Mouse (Mus musculus) spleen, adult 2 months (tissue): Measurements from ENCODE around the gene Asf1b. TPM values are rescaled to one million over a fixed set of nuclear protein-coding genes. Genes with fewer than 3 reads are reported as not detected.

Source experiments
- DNase-seq, 2 experiments: peaks; one replicate each; pipeline versions ENCODE4 v3.0.0 to v3.0.0-alpha.2; 2012 to 2021; ENCODE audit warnings: low spot score in 2 of 2, low read depth in 1 of 2
- H3K27ac ChIP-seq: fragments of 200-500 bp; 2 replicates; pipeline ENCODE4 v1.5.1; 2012; ENCODE audit warnings: low read length, inconsistent platforms; ENCODE audit not compliant: insufficient read depth
- H3K27me3 ChIP-seq: fragments of 200-500 bp; 2 replicates; pipeline ENCODE4 v1.6.1; 2012; ENCODE audit warnings: mild to moderate bottlenecking, moderate library complexity, low read length, inconsistent platforms; ENCODE audit not compliant: control insufficient read depth, insufficient read depth
- H3K36me3 ChIP-seq: fragments of 200-500 bp; 2 replicates; pipeline ENCODE4 v1.6.1; 2012; ENCODE audit warnings: mild to moderate bottlenecking, low read length, inconsistent platforms; ENCODE audit not compliant: control insufficient read depth, insufficient read depth
- H3K4me1 ChIP-seq: fragments of 200-500 bp; 2 replicates; pipeline ENCODE4 v1.6.1; 2011; ENCODE audit warnings: inconsistent platforms; ENCODE audit not compliant: control insufficient read depth, insufficient read depth, insufficient read length
- H3K4me3 ChIP-seq: fragments of 200-500 bp; 2 replicates; pipeline ENCODE4 v1.5.1; 2011; ENCODE audit warnings: mild to moderate bottlenecking, inconsistent platforms; ENCODE audit not compliant: insufficient read depth, insufficient read length; ENCODE audit errors: extremely low read depth
- CTCF ChIP-seq: fragments of 200-500 bp; IDR thresholded peaks from 2 replicates; pipeline ENCODE4 v1.5.1; 2011; ENCODE audit warnings: mild to moderate bottlenecking, inconsistent platforms; ENCODE audit not compliant: insufficient read depth, insufficient read length, insufficient replicate concordance; ENCODE audit errors: extremely low read depth
- POLR2A ChIP-seq: fragments of 200-500 bp; IDR thresholded peaks from 2 replicates; pipeline ENCODE4 v1.6.1; 2011; ENCODE audit warnings: low read depth, low read length, inconsistent platforms
- WGBS: fragments of 180-500 bp; shearing (Covaris S2); methylation state at CpG from one replicate; pipeline ENCODE4 v1.1.7; 2018; 5-methylcytosine and 5-hydroxymethylcytosine counted together
- polyA plus RNA-seq: library from polyadenylated mRNA; depleted of rRNA; stranded (reverse); fragments of >200 nt; gene quantifications from 2 replicates; pipeline ENCODE4 v1.2.3, GENCODE M21; 2012

Gene Asf1b
- polyA plus RNA-seq, 1 experiment, result 33.2 TPM

GRCm38 (mm10) chr8:83992488-83992887, 37.2 kb downstream of the Asf1b start:
- no peak for DNase-seq
- H3K4me1 ChIP-seq, result no peaks in the 10 kb centered on the region; the same call in 1 of the 2 replicates
- WGBS, result 79% methylated on average over 2 of the region's 2 CpGs
- H3K36me3 ChIP-seq, result peaks cover 6% of the 10 kb centered on the region
- no peaks in the 10 kb centered on the region for H3K27me3 ChIP-seq
- no peak for TF ChIP-seq POLR2A
- TF ChIP-seq CTCF, result no peak
- no peak overlapping the region for H3K27ac ChIP-seq
- H3K4me3 ChIP-seq, result no peak overlapping the region

GRCm38 (mm10) chr8:83994030-83994429, 38.7 kb downstream of the Asf1b start:
- Histone ChIP-seq H3K36me3 (peaks cover 6% of the 10 kb centered on the region), H3K27me3 (0 out of 2 replicates have a peak, but pooled peaks cover 1% of the 10 kb centered on the region), H3K4me1 (peaks cover 4% of the 10 kb centered on the region; the same call in 1 of the 2 replicates), H3K4me3 (no peak overlapping the region), H3K27ac (no peak overlapping the region)
- WGBS, result 44% methylated on average over 3 of the region's 3 CpGs
- no peak for TF ChIP-seq POLR2A
- no peak for TF ChIP-seq CTCF
- DNase-seq, result no peak

GRCm38 (mm10) chr8:83995973-83996372, 40.7 kb downstream of the Asf1b start:
- TF ChIP-seq POLR2A, result no peak
- TF ChIP-seq CTCF, result no peak
- WGBS, result 52% methylated on average over 12 of the region's 12 CpGs
- no peak for DNase-seq
- Histone ChIP-seq H3K4me1 (peaks cover 5% of the 10 kb centered on the region; the same call in 1 of the 2 replicates), H3K27ac (peak overlapping the region; percentile 91; the same call in 1 of the 2 replicates), H3K27me3 (0 out of 2 replicates have a peak, but pooled peaks cover 1% of the 10 kb centered on the region), H3K36me3 (peaks cover 8% of the 10 kb centered on the region), H3K4me3 (no peak overlapping the region)

GRCm38 (mm10) chr8:83996567-83997505, 41.5 kb downstream of the Asf1b start:
- DNase-seq, result peak; percentile 53 to 81
- H3K36me3 ChIP-seq, result peaks cover 2% of the 10 kb centered on the region; the same call in 1 of the 2 replicates

GRCm38 (mm10) chr8:83997511-83998141, 42.3 kb downstream of the Asf1b start, which contains the start of gene Samd1:
TSS of gene Samd1 (plus strand) at chr8:83997672.
- Histone ChIP-seq H3K4me1 (peaks cover 5% of the 10 kb centered on the region; the same call in 1 of the 2 replicates), H3K36me3 (peaks cover 2% of the 10 kb centered on the region; the same call in 1 of the 2 replicates), H3K27me3 (0 out of 2 replicates have a peak, but pooled peaks cover 1% of the 10 kb centered on the region), H3K27ac (peak within 1 kb of the TSS; percentile 91), H3K4me3 (peak within 1 kb of the TSS; percentile 73)
- peak in 1 of 2 experiments; percentile 59 for DNase-seq
- WGBS, result 19% methylated on average over 59 of the region's 112 CpGs
- TF ChIP-seq POLR2A, result no peak
- no peak for TF ChIP-seq CTCF

More at GRCm38 (mm10) chr8:83996567-83997505, 41.5 kb downstream of the Asf1b start:
- Histone ChIP-seq H3K27ac (peak overlapping the region; percentile 91), H3K27me3 (0 out of 2 replicates have a peak, but pooled peaks cover 1% of the 10 kb centered on the region), H3K4me1 (peaks cover 5% of the 10 kb centered on the region; the same call in 1 of the 2 replicates), H3K4me3 (peak overlapping the region; percentile 73)
- TF ChIP-seq CTCF, result no peak
- peak; percentile 81 for TF ChIP-seq POLR2A
- 2% methylated on average over 39 of the region's 103 CpGs for WGBS

- DNase-seq, result peak; percentile 60 to 69
- H3K4me1 ChIP-seq, result peaks cover 5% of the 10 kb centered on the region; the same call in 1 of the 2 replicates
- H3K36me3 ChIP-seq, result peaks cover 2% of the 10 kb centered on the region; the same call in 1 of the 2 replicates
- peak overlapping the region; percentile 66 for H3K4me3 ChIP-seq
- no peak for TF ChIP-seq CTCF
- WGBS, result 15% methylated on average over 92 of the region's 92 CpGs
- 0 out of 2 replicates have a peak, but pooled peaks cover 1% of the 10 kb centered on the region for H3K27me3 ChIP-seq
- H3K27ac ChIP-seq, result peak overlapping the region; percentile 65
These were observed 43.1 kb downstream of the Asf1b start for GRCm38 (mm10) chr8:83998231-83999056.
